Mouse (Mus musculus) testis, postnatal 10 days (tissue): ENCODE measurements around the gene Higd1a.

ENCODE experiments used
- DNase-seq: peaks from one replicate; pipeline ENCODE4 v3.0.0; 2021; ENCODE audit warnings: low spot score

Higd1a gene

DNA sequence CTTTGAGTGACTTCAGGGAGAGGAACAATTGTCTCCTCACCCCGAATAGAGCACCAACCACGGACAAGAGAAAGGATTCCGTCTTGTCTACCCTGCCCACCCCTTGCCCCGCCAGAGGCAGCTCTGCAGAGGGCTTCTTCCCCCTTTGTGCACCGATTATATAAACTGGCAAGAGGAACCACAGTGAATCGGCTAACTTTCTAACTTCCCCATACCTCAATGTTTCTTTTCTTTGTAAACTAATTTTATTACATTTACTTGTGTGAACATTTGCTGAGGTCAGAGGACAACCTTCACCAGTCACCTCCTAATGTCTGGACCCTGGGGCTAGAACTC is at the start of gene Higd1a:
Higd1a (minus strand) TSS at position 210 of the 336 bp plus-strand sequence.
- DNase-seq, result no peak

DNA sequence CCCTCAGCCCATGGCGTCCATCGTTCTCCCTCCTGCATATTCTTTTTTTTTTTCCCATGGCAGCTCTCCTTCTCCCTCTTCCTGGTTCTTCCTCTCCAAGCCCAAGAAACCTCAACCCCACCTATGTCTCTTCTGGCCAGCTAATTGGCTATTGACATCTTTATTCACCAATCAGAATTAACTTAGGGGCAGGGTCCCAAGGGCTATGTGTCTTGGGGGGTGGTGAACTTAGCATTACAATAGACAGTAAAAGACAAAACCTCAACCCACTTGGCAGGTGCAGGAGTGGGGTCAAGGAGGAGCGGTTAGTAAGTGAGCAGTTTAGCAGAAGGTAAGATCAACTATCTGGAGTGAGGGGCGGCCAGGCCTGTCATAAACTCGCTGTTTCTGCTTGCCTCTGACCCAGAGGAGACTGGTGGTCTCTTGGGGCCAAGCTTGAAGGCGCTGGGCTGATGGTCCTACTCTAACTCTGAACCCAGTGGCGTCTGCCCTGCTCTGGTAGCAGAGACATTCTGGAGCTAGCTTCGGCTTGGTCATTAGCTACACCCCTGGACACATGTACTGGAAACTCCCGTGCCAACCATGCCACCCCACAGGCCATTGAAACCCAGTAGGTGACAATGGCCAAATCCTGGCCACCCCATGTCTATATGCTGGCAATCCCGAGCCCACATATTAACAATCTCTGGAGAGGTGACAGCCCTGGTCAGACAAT is 49.4 kb upstream of the Higd1a start:
- peak; percentile 32 for DNase-seq

DNA sequence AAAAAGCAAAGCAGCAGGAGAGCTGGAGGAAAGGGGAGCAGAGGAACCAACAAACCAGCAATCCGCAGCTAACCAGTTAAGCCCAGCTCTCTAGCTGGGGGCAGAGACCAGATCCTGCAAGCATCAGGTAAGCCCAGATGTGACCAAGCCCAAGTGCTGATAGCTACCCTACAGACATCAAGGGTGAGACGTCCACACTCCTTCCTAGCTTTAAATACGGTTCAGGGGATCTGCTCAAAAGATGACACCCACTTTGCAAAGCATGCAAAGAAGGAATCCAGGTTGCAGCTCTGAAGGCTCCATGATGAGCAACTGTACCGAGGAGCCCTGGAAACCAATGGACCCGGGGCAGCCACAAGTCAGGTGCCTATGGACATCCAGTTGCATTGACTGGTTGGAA is 48.3 kb upstream of the Higd1a start:
- DNase-seq, result peak; percentile 22

DNA sequence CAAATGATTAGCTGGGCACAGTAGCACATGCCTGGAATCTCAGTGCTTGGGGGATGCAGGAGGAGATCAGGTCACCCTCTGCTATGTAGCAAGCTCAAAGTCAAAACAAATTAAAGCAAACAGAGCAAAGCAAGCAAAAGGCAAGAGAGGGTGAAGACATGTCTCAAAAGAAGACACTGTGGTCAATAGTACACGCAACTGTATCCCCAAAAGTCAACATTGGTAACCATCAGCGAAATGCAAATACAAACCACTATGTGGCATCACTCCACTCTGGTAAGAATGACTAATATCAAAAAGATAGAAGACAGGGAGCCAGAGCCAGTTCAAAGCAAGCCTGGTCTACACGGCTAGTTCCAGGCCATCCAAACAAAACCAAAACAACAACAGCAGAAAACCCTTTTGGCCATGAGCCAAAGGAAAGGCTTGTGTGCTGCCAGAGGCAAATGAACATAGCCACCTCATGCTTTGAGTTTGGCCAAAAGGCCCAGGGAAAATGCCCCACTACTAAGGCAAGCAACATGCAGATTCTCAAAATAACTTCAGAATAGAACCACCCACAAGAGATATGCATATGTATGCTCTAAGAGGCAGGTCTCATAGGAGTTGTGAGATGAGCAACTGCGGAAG is 47.5 kb upstream of the Higd1a start:
- peak; percentile 25 for DNase-seq

DNA sequence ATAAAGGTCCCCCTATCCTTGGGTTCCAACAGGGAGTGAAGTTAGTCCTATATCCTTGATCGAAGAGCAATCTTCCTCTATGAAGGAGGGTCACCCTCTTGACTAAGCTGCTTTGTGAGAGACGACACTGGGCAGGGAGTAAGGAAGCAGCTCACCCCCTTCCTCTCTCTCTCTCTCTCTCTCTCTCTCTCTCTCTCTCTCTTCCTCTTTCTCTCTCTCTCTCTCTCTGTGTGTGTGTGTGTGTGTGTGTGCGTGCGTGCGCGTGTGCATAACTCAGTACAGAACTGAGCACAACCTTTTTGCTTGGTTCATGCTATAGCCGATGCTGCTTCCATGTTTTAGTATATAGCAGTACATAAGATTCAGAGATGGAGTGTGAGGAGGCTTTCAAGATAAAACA is 46.8 kb upstream of the Higd1a start:
- no peak for DNase-seq

DNA sequence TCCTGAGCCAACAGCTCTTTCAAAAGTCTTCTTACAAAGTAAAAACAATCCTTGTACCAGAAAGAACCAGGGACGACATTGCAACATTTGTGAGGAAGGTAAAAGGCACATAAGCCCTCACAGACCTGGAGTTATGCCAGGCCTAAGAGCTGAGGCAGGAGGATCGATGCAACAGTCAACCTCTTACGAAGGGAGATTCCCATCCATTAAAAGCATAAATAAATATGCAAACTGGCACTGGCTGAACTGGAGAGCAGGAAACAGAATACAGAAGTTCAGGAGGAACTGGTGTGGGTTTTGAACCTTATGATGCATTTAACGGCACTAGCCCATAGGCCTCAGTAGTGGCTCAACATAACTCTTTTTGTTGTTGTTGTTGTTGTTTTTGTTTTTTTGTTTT is 46.2 kb upstream of the Higd1a start:
- DNase-seq, result no peak

DNA sequence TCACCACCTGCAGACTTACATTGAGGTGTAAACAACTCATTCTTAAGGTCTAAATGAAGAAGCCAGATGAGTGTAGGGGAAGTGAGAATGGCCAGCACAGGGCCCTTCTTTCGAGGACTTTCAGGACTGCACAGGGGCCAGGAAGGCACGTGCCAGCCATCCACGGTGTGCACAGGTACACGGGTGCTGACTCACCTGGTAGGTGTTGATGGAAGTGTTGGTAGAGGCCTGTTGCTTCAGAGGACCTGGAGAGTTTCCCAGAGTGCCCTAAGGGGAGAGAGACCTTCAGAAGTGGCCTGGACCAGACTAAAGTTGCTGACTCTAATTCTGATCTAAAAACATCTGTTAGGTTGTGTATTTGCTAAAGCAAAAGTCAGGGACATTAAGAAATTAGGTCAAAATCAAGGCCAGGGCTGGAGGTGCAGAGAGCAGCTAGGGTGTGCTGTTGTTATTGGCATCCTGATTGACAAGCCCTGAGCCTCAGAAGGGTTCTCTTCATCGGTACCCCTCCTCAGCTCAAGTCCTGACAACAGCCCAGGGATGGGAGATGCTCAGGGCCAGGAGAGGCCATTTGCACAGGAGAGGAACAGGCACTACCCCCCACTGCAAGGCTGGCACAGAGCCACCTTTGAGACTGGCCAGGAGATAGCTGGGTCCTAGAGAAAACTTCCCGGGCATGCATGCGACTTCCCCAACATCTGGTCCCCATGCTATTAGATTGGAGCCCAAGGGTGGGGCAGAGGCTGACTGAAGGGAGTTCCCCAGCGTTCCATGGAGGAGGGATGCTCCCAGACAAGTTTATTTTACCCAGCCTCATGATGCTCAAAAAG is 45.5 kb upstream of the Higd1a start:
- peak; percentile 61 for DNase-seq

DNA sequence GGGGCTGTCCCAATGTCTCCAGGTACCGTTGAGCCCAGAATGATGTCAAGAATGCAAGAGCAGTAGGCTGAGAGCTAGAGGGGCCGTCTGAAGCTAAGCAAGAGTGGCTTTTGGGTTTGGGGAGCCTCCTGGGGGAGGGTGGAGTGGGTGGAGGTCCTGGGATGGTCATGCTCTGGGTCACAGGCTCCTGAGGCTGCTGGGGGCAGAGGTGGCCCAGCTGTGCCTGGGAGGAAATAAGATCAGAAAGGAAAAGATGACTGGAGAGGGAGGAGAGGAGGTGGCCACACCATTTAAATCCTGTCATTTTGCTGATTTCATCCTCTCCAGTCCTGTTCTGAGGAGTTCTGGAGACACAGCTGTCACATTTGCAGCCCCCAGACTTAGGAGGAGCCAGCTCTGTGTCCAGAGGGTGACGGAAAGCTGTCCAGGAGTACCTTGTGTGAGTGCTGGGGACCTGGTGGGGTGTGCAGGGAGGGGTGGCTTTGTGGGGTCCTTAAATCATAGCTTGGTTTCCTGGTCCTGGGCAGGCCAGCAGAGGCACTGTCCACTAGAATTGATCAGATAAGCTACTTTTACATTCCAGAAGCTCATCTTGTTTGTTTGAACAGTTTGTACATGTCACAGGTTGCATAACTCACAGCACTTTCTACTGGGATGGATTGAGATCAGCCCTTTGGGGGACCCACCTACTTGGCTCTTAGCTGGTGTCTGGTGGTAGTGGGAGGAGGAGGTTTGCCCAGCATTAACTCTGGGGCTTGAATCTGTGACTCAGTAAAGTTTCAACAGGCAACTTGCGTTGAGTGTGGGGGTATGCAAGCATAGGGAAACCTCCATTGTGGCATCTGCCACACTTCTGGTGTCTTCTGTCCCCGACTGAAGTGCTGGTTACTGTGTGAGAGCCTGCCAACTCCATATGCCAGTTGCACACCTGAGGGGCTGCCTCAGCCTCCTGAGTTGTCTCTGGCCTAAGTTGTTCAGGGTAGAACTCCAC is 43.8 kb upstream of the Higd1a start:
- DNase-seq, result peak; percentile 27

DNA sequence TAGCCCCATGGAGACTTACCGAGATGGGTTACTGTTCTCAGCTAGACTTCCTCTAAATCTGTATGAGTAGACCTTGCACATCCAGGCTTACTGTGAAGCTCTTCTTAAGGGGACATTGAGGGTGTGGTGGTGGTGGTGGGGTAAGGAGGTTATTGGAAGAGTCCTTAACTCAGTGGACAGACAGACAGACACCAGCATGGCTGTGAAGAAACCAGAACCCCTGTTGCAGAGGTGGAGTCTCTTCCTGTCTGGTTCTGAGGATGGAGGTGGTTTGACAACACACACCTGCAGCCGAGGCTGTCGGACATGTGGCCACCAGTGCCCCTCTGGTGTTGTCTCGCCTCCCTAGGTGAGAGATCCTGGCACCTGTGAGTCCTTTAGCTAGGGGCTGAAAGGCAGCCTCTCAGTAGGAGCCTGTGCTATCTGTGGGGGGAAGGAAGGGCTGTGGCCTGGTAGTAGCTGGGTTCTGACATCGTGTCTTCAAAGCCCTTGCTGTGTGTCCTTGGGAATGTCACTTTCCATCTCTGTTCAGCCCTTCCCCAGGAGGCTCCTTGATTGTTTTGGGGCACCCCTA is 42.2 kb upstream of the Higd1a start:
- DNase-seq, result peak; percentile 30

DNA sequence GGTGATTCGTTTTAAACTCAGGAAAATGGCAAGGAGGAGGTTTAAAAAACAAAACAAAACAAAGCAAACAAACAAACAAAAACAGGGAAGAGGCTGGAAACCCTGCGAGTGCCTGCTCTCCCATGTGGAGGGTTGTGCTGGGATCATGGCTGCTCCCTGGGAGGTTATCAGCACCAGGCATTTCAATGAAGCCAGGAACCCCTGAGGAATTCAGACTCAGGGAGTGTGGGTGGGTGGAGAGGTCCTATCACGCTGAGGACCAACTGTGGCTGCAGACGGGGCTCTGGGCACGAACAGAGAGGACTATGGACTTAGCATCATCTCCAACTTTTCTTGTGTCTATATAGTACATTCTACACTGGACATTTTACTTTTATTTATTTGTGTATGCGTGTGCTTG is 41.1 kb upstream of the Higd1a start:
- DNase-seq, result peak; percentile 31

DNA sequence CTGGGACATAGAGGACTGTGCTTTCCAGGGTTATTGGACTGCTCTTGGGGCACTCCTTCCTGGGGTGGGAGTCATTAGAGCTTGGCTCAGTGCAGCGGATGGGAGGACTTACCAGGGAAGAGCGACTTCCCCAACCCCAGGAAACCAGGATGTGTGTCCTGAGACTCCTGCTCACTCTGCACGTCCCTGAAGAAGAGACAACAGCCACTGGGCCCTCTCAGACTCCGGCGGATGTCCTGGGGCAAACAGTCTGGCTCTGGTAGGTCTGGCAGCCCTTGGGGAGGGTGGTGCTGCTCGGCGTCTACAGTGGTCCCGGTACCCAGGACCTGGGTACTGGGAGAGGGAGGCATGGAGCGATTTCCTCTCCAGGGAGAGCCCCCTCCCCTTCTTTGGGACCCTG is 40.1 kb upstream of the Higd1a start, which contains the start of gene Ackr2:
Ackr2 (plus strand) TSS at position 111 of the 400 bp plus-strand sequence.
- peak; percentile 41 for DNase-seq

DNA sequence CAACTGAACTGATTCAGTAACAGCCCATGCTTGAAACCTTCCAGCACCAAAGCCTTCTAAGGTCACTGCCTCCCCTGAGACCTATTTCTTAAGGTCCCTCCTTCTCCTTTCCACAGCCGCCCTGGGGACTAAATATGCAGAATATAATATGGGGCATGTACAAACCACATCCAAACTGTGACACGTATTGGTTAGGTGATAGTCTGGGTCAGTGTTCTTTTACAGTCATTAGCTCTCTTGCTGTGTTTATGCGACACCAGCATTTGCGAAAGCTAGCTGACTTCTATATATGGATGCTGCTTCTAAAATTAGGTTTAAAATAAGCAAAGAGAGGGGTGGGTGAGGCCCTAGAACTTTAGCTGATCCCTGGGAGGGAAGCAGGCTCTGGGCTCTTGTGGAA is 38.7 kb upstream of the Higd1a start:
- DNase-seq, result peak; percentile 28

DNA sequence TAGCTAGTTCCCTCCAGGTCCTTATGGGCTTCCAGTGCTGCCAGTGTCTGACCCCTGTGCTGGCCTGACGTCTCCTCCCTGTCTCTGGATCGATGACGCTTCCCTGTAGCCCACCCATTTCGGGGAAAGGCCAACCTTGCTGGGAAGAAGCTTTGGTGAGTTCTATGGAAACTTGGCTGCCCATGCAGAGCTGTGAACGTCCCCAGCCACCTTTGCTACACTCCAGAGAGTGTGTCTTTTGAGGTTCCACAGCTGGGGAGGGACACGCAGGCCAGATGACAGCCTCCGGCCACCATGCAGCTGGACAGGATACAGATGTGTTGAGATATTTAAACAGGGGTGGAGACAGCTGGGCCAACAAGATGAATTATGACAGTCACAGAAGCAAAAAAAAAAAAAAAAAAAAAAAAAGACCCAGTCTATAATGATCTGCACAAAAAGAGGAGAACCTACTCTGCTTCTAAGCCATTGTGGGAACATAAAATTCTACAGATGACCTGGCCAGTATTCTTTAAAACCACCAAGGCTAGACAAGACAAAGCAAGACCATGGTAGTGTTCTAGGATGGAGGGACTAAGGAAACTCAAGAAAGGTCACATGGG is 37.3 kb upstream of the Higd1a start:
- peak; percentile 28 for DNase-seq

DNA sequence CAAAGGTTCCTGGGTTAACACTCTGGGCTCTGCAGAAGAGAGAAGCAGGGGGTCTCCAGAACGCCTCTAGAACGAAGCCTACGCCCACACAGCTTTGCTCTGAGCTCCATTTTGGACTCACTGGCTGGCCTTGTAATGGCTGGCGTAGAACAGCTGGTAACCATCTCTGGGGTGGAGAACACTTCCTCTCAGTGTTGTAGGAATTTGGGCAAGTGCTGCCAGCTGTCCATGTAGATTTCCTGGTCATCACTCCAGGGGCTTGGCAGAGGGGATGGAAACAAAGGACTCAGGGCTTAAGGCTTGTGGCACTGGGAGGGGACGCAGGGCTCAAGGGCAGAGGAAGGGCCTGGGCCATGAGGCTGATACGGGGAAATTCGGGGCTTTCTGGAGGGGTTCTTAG is 36.3 kb upstream of the Higd1a start:
- DNase-seq, result peak; percentile 26

DNA sequence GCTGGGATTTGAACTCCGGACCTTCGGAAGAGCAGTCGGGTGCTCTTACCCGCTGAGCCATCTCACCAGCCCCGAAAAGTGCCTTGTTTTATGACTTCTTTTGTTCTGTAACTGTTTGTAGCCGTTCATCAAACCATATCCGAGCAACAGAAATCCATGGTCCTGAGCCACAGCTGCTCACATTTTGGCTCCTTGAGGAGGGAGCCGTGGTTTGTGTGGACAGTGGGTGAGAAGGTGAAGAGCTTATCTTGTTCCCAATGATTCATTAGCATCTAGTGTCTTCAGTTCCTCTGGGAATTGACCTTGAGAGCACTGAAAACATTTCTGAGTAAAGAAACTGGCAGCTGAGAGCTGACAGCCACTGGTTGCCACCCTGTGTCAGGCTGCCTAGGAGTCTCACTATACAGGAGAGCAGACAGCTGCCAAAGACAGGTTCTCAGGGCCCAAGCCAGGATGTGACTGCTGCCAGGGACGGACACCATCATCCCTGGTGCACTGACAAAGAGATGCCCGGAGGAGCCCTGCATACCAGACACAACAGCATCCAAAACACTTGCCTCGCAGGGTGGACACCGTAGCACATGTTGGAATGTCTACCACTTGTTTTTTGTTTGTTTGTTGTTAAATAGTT is 34.0 kb upstream of the Higd1a start:
- DNase-seq, result peak; percentile 39

DNA sequence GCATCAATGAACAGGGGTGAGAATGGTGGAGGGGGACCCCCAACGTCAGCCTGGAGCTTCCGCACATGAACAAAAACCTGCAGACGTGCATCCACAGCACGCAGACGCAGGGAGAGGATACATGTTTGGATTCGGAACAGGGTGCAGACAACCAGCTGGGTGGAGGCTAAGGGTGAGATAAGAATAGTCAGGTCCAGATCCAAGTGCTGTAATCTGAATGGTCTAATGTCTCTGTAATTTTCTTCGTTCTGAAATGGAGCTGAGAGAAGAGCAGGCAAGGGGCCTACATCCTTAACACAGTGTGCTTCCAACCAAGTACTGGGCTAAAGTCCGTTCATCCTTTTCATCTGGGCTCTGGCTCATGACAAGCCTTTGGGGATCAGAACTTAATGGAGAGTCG is 33.1 kb upstream of the Higd1a start:
- peak; percentile 39 for DNase-seq

DNA sequence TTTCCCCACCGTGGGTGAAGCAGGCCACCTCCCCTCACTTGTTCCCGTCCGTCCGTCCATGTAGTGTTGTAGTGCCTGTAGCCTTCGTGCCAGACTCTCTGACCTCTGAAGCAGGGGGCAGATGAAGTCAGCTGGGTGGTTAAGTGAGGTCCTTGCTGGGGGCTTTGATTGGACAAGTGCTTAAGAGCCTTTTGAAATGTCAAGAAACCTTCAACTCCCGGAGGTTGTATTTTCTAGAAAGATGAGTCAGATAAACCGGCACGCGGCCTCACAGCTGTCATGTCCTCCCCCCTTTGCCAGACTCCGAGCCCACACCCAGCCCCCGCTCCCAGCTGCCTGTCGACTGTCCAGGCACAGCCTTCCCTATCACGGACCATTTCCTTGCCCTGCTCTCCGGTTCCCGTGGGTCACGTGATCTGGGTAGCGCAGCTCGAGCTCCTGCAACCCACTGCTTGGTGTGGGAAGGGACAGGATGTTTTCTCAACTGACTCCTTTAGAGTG is 32.3 kb upstream of the Higd1a start:
- DNase-seq, result peak; percentile 74

DNA sequence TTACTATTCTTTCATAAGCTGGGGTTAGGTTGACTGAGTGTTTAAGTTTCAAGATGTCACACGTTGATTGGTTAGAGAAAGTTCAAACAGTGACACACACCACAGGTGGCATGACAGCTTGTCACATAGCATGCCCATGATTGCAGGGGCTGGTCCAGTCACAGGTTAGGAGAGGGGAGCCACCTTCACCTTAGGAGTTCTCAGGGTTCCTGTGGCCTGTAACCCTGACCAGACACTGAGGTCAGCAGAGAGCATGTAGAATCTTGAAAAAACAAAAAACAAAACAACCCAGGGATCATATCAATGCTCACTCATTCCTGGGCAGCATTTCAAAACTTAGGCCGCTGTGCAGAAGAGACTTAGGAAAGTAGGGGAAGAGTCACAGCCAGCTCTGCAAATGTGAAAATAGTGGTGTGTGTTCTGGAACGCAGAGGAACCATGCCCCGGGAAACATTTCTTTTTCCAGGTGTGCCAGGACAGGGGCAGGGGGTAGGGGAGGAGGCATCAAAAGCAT is 31.8 kb upstream of the Higd1a start:
- DNase-seq, result no peak

DNA sequence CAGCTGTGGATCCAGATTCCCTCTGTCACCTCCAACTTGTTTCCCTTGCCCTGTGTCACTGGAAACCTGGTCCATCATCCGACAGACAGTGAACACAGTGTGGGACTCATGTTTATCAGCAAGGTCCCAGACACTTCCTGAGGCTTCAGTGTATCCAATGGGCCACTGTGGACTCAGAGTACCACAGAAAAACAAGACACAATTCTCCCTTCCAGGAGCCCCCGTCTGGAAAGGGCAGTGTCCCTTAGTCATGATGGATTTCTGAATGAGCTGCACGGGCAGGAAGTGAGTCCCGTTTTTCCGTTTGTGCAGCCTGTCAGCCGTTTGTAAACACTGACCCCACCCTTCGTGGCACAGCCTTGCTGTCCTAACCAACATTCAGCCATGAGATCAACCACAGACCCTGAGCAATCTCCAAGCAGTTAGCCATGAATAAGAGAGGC is 23.9 kb upstream of the Higd1a start:
- peak; percentile 37 for DNase-seq

DNA sequence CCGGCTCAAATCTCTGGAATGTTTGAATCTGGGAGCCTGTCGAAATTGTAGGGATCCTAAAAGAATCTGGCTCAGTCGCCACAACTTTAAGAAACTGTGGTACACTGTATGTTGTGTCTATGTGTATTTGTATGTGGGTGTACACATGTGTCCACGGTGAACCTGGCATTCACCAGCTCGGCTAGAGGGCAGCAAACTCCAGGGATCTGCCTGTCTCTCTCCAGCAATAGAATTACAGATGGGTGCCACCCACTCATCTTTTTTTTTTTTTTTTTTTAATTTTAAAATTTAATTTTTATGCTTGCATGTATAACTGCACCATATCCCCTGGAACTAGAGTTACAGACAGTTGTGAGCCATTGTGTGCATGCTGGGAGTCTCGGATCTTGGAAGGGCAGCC is 23.1 kb upstream of the Higd1a start:
- peak; percentile 45 for DNase-seq
